Mouse (Mus musculus) ES-Bruce4 (cell line): ENCODE measurements at regions not wholly inside any gene's neighbourhood (a gene's known extent, or its start where the extent isn't known, plus 50 kb on each side); places are given as distances from the start of the nearest gene placed in this dataset.

Experiments
- CTCF ChIP-seq: IDR thresholded peaks from one replicate; pipeline ENCODE4 v1.8.1; 2011; ENCODE audit warnings: low read depth, low read length
- EP300 ChIP-seq: IDR thresholded peaks from 2 replicates; pipeline ENCODE4 v1.6.1; 2011; ENCODE audit warnings: low read depth, low read length; ENCODE audit not compliant: insufficient read depth
- POLR2A ChIP-seq: IDR thresholded peaks from one replicate; pipeline ENCODE4 v1.8.1; 2011; ENCODE audit warnings: low read length; ENCODE audit not compliant: insufficient read depth

GRCm38 (mm10) chr17:88284477-88284876, 156.0 kb upstream of the Foxn2 start:
- TF ChIP-seq CTCF, result no peak
- TF ChIP-seq POLR2A, result no peak
- no peak for TF ChIP-seq EP300
